Mouse (Mus musculus): ENCODE results near the gene Eps8l1. TPM values are rescaled to one million over a fixed set of nuclear protein-coding genes. Genes with fewer than 3 reads are reported as not detected.

The Eps8l1 gene
- 10 to 100 TPM; 18.2 to 29.7 TPM for total RNA-seq (2023)

DNA sequence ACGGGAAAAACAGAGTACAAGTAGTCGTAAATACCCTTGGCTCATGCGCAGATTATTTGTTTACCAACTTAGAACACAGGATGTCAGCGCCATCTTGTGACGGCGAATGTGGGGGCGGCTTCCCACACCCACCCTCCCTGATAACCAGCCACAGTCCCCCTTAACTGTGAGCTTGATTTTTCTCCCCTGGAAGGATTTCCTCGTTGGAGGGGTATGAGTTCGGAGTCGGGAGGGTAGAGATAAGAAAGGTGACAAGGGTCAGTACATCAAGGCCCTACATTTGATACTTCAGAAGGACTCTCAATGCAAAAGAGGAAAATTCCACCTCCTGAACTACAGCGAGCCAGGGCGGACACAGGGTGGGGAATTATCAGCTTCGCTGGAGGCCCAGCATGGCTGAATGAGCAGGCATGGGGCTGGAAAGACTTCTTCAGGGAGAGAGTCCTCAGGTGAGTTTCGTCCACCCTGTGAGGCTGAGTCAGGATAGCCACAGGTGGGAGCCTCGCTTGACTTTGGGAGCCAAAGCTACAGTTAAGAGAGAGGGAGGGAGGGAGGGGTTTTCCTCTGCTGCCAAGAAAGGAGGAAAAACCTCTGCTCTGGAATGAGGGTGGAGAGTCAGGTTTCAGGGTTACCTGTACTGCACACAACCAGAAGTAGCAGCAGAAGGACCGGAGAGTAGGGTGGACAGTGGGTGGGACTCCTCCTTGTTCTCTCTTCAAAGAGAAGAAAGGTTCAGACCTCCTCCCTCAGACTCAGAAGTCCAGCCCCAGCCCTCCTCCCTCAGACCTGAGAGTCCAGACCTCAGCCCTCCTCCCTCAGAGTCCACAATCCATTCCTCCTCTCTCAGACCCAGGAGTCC is at the start of gene Eps8l1:
Gene Eps8l1, plus strand, starts transcription at position 99 of the 859 bp plus-strand sequence.

DNA sequence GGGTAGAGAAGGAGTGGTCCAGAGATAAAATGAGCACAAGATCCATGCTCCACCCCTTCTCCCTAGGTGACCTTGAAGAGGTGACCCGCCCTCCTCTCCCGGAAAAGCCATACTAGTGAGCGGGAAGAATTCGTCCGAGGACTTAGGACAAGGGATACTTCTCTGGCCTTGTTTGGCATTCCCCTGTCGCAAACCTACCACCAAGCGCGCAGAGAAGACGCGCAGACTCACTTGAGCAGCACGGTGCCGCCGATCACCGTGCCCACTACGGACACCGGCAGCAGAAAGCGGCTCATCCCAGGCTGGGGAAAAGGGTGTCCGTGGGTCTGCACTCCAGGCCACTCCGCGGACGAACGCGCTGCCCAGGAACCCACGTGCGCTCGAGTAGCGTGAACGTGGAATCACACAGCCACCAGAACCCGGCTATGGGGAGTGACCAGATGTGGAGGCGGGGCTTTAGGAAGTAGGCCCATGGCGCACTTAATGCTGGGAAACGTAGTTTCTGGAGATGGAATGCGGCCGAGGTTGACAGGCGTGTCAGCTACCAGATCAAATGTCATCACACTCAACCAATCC is 15.2 kb upstream of the Eps8l1 start, which contains the start of gene Rdh13:
Gene Rdh13, minus strand, starts transcription at position 434 of the 576 bp plus-strand sequence.

DNA sequence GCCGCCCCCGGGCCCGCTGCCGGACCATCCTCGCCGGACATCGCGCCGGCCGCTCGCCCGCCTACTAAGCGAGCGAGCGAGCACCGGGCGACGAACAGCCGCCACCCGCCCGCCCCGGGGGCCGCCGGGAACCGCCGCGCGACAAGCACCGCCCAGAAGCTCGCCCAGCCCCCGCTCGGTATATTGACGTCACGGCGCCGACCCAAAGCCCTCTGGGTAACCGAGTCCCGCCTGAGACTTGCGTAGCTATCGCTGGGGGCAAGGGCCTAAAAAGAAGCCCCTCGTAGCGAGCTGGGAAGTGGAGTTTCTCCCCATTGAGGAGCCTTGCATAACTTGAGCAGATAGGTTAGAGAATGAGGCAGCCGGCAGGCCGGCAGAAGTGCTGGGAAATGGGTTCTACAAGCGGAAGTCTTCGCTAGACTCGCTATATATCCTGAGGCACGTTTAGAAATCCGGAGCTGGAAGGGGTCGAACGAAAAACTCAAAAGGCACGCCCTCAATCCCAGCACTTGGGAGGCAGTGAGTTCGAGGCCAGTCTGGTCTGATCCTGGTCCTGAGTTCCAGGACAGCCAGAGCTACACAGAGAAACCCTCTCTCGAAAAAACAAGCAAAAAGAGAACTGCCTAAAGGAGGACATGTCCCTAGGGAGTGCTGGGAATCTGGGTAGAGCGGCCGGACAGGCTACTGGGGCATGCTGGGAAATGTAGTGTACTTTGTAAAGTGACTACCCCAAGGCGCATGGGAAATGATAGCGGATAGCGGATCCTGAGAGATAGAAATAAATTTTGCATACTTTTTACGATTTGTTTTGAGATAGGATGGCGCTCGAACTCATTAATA is 41.3 kb downstream of the Eps8l1 start, which contains the start of gene Ppp1r12c:
Gene Ppp1r12c, minus strand, starts transcription at position 123 of the 840 bp plus-strand sequence.

DNA sequence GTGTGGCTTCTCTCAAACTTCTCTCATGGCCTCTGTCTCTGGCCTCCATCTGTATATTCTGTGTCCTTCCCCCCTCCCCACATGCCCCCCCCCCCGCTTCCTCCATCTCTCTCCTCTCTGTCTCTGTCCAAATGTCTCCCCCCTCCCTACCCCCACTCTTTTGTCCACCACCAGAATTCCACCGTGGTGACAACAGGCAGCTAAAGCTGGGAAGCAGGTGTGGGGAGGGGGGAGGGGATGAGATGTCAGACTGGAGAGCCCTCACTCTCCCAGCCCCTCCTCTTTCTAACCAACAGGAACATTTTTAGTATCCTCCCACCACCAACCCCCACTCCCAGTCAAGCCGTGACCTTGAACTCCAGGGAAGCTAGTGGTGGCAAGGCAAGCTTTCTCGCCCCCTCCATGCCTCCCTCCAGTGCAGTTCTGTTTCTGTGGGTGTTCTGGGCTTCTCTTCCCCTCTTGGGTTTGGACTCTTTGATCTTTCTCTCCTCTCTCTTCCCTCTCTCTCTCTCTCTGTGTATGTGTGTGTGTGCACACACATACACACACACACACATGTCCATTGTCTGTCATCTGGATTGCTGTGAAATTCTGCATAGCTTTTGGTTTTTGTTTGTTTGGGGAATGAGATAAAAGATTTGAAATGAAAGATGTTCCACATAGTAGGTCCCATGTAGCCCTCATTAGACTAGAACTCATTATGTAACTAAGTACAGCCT is 56.0 kb downstream of the Eps8l1 start, which contains the start of gene Tnnt1:
Gene Tnnt1, minus strand, starts transcription at position 51 of the 719 bp plus-strand sequence.

DNA sequence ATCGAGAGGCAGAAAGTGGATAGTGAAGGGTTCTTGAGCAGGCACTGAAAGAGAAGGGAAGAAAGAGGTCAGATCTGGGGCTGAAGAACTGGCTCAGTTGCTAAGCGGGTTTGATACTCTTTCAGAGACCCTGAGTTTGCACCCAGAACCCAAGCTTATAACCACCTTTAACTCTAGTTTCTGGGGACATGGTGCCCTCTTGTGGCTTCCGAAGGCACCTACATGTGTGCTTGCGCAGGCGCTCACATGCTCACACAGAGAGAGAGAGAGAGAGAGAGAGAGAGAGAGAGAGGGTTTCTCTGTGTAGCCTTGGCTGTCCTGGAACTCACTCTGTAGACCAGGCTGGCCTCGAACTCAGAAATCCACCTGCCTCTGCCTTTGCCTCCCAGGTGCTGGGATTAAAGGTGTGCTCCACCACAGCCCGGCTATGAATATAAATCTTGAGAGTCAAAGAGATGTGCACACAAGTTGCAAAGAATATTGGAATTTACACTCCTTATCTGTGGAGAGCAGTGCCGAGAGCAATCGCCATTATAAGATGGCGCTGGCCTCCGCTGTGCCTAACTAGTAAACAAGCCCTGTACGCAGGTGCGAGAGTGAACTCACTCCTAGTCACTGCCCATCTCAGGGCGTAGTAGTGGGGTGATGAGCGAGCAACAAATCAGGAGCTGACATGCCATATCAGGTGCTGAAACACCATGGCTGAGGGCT is 63.9 kb downstream of the Eps8l1 start, which contains the start of gene Tnni3:
Gene Tnni3, minus strand, starts transcription at position 18 of the 711 bp plus-strand sequence.

Other genes with a start within 250 kb of the Eps8l1 start
- under 1 TPM in 1 of 2 experiments, not detected in 1; 0.26 TPM for gene Lilra5, start 222.9 kb upstream of the Eps8l1 start, total RNA-seq (2023)
- 1 to 10 TPM in 1 of 2 experiments, not detected in 1; 2.0 TPM for gene Ncr1, start 123.0 kb upstream of the Eps8l1 start, total RNA-seq (2023)
- gene Gp6, start 62.9 kb upstream of the Eps8l1 start, total RNA-seq (2023): not detected
- gene Rdh13, start 15.0 kb upstream of the Eps8l1 start, total RNA-seq (2023): 10 to 100 TPM; 12.0 to 13.2 TPM
- gene Ppp1r12c, start 41.0 kb downstream of the Eps8l1 start, total RNA-seq (2023): 100 to 1,000 TPM; 228 to 250 TPM
- not detected for gene Tnnt1, start 55.7 kb downstream of the Eps8l1 start, total RNA-seq (2023)
- gene Tnni3, start 63.6 kb downstream of the Eps8l1 start, total RNA-seq (2023): under 1 TPM in 1 of 2 experiments, not detected in 1; 0.80 TPM
- not detected for gene Dnaaf3, start 71.8 kb downstream of the Eps8l1 start, total RNA-seq (2023)
- gene Syt5, start 86.9 kb downstream of the Eps8l1 start, total RNA-seq (2023): not detected
- not detected for gene Ptprh, start 143.4 kb downstream of the Eps8l1 start, total RNA-seq (2023)
- 10 to 100 TPM; 50.4 to 62.8 TPM for gene Tmem86b, start 170.7 kb downstream of the Eps8l1 start, total RNA-seq (2023)
- gene Ppp6r1, start 198.3 kb downstream of the Eps8l1 start, total RNA-seq (2023): 100 to 1,000 TPM; 242 to 257 TPM
- 10 to 100 TPM; 52.2 to 54.9 TPM for gene Hspbp1, start 224.4 kb downstream of the Eps8l1 start, total RNA-seq (2023)
- not detected for gene Brsk1, start 229.9 kb downstream of the Eps8l1 start, total RNA-seq (2023)

Measured in B cell, adult 67 days (primary cell).